10 mouse cellular contexts compared by ENCODE assay signal in the genomic region with DNA sequence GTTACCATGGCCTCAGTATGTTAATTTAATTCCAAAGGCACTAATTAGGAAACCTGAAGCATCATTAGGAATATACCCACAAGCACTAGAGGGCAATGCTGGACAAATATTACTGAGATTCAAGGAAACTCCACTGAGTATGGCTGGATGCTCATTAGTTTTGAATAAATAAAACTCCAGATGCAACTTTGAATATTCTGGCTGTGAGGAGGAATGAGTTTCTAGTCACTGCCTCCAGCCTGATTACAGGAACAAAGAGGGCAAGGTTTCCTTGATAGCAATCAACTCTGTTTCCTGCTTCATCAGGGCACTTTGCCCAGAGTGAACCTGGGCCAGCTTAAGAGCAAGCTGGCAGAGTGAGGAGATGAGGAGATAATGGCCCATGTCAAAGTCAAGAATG.
A peak's percentile ranks its signal among the peaks of the same experiment; 100 is the strongest.
DNase-seq lines count a peak whose midpoint lies in the region; TF ChIP-seq lines count a peak whose summit lies in the region.
"Had no signal": no experiment of that assay in that cellular context is flagged by ENCODE, and none has a peak within 500 bp of the region (broad histone marks: within the 10 kb centered on the region; RNA-seq: fewer than 3 reads in every experiment).

No protein-coding gene starts in this region.

- H3K4me3 ChIP-seq in layer of hippocampus, adult 2 months: no peak overlapping the region
- H3K4me3 ChIP-seq: lung, embryonic 15.5 days had no signal

- DNase-seq in layer of hippocampus, adult 2 months (ENCODE audit: low spot score in 2 of 2): no peak
- no peak for DNase-seq in layer of hippocampus, postnatal 25 days (ENCODE audit: extremely low spot score in 1 of 2, low spot score in 1 of 2)
- DNase-seq in brain, embryonic 18.5 days (ENCODE audit: low read depth, low spot score): peak; percentile 20
- DNase-seq in fat pad, adult 2 months (ENCODE audit: extremely low read depth, low read depth, low spot score): peak; percentile 7
- peak; percentile 31 for DNase-seq in kidney, postnatal 14 days
- DNase-seq in yolk sac, embryonic 10.5 days (ENCODE audit: low spot score): no peak
- no peak for DNase-seq in gastrocnemius, postnatal 10 days
- DNase-seq in embryo, embryonic 9.5 days (ENCODE audit: extremely low spot score): no peak
- DNase-seq: heart, adult 11 months had no signal

- no peak overlapping the region for H3K27ac ChIP-seq in layer of hippocampus, adult 2 months
- H3K27ac ChIP-seq: lung, embryonic 15.5 days had no signal

- TF ChIP-seq CTCF in layer of hippocampus, adult 2 months (conservative IDR thresholded peaks at IDR 0.05): peak; percentile 65

Comparison
In these comparisons a context has a peak if more than half of its experiments do, and no peak if none do; other contexts are left out.
1. DNase-seq: peak in brain, embryonic 18.5 days (single experiment), fat pad, adult 2 months (single experiment) and kidney, postnatal 14 days (single experiment); none in layer of hippocampus, adult 2 months (0 of 2), layer of hippocampus, postnatal 25 days (0 of 2), yolk sac, embryonic 10.5 days (single experiment), gastrocnemius, postnatal 10 days (single experiment) and embryo, embryonic 9.5 days (single experiment).